Mouse (Mus musculus): ENCODE data around the gene Galnt6. TPM values are rescaled to one million over a fixed set of nuclear protein-coding genes. Genes with fewer than 3 reads are reported as not detected.

Galnt6 gene
- polyA plus RNA-seq, 2 experiments = 0.47 to 0.84 TPM

DNA sequence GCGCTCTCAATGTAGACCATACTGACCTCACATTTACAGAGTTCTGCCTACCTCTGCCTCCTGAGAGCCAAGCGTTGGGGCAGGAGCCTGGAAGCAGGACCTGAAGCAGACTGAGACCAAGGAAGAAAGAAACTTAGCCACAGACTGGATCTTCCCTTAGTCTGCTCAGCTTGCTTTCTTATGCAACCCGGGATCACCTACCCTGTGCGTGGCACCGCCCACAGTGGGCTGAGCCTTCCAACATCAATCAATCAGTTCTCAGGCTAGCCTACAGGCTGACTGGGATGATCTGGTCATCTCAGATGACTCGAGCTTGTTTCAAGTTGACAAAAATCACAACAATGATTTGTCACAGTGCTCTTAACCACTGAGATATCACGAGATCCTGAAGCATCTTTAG, 24.9 kb upstream of the Galnt6 start:
- WGBS (ENCODE audit: insufficient replicate concordance) = 37% methylated on average over 7 of the region's 7 CpGs
- Histone ChIP-seq H3K9me3 (ENCODE audit: control insufficient read depth, low read length) (no peaks in the 10 kb centered on the region), H3K4me1 (replicated peaks; ENCODE audit: control insufficient read depth in 2 of 2, insufficient read depth in 2 of 2, low read length in 1 of 2) (peaks cover 12 to 15% of the 10 kb centered on the region in 2 experiments), H3K9ac (replicated peaks) (no peak overlapping the region), H3K27ac (no peak overlapping the region), H3K27me3 (ENCODE audit: control insufficient read depth, insufficient read depth, low read length) (no peaks in the 10 kb centered on the region; the same call in 1 of the 2 replicates), H3K36me3 (replicated peaks; ENCODE audit: control insufficient read depth, insufficient read depth, low read depth) (no peaks in the 10 kb centered on the region), H3K4me2 (ENCODE audit: low read depth) (no peak overlapping the region), H3K4me3 (ENCODE audit: insufficient read depth in 1 of 2, low read depth in 2 of 2, low read length in 2 of 2) (no peak overlapping the region)
- TF ChIP-seq EP300 (IDR thresholded peaks at IDR 0.05; ENCODE audit: low read depth) (no peak), CTCF (IDR thresholded peaks at IDR 0.05; ENCODE audit: low read depth) (no peak)
- ATAC-seq (ENCODE audit: insufficient read depth) = no peak
- no peak for DNase-seq (ENCODE audit: low read depth in 3 of 3, low spot score in 3 of 3)

DNA sequence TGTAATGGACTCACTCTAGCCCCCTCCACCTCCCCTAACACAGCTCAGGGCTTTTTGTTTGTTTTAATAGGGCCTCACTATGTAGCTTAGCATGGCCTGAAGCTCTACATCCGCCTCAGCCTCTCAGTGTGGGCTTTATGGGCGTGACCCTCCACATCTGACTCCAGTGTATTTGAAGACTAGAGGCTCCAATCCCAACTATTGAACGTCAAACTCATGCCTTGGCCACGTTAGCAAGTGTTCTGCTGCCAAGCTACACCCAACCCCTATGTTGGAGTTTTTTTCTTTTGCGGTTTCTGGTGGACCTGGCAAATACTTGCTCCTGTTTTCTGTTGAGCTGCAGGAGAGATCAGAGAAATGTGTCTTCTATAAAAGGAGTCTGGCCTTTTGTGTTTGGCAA, 23.9 kb upstream of the Galnt6 start:
- Histone ChIP-seq H3K9me3 (ENCODE audit: control insufficient read depth, low read length) (no peaks in the 10 kb centered on the region), H3K9ac (replicated peaks) (no peak overlapping the region), H3K4me1 (replicated peaks; ENCODE audit: control insufficient read depth in 2 of 2, insufficient read depth in 2 of 2, low read length in 1 of 2) (peaks cover 21 to 22% of the 10 kb centered on the region in 2 experiments), H3K4me3 (ENCODE audit: insufficient read depth in 1 of 2, low read depth in 2 of 2, low read length in 2 of 2) (no peak overlapping the region), H3K36me3 (replicated peaks; ENCODE audit: control insufficient read depth, insufficient read depth, low read depth) (no peaks in the 10 kb centered on the region), H3K4me2 (ENCODE audit: low read depth) (no peak overlapping the region), H3K27me3 (ENCODE audit: control insufficient read depth, insufficient read depth, low read length) (no peaks in the 10 kb centered on the region; the same call in 1 of the 2 replicates), H3K27ac (no peak overlapping the region)
- ATAC-seq (ENCODE audit: insufficient read depth) (no peak), DNase-seq (ENCODE audit: low read depth in 3 of 3, low spot score in 3 of 3) (no peak)
- TF ChIP-seq CTCF (IDR thresholded peaks at IDR 0.05; ENCODE audit: low read depth) (no peak), EP300 (IDR thresholded peaks at IDR 0.05; ENCODE audit: low read depth) (no peak)
- 67% methylated on average over 5 of the region's 5 CpGs for WGBS (ENCODE audit: insufficient replicate concordance)

GRCm38 (mm10) chr15:100752439-100752838, 23.3 kb upstream of the Galnt6 start:
- no peaks in the 10 kb centered on the region for H3K36me3 ChIP-seq (replicated peaks; ENCODE audit: control insufficient read depth, insufficient read depth, low read depth)
- no peak overlapping the region for H3K27ac ChIP-seq
- 56% methylated on average over 2 of the region's 2 CpGs for WGBS (ENCODE audit: insufficient replicate concordance)
- no peaks in the 10 kb centered on the region; the same call in 1 of the 2 replicates for H3K27me3 ChIP-seq (ENCODE audit: control insufficient read depth, insufficient read depth, low read length)
- no peaks in the 10 kb centered on the region for H3K9me3 ChIP-seq (ENCODE audit: control insufficient read depth, low read length)
- no peak overlapping the region for H3K4me3 ChIP-seq (ENCODE audit: insufficient read depth in 1 of 2, low read depth in 2 of 2, low read length in 2 of 2)
- no peak overlapping the region for H3K9ac ChIP-seq (replicated peaks)
- H3K4me1 ChIP-seq (replicated peaks; ENCODE audit: control insufficient read depth in 2 of 2, insufficient read depth in 2 of 2, low read length in 1 of 2) = peaks cover 26 to 27% of the 10 kb centered on the region in 2 experiments
- ATAC-seq (ENCODE audit: insufficient read depth) (no peak), DNase-seq (ENCODE audit: low read depth in 3 of 3, low spot score in 3 of 3) (no peak)
- TF ChIP-seq CTCF (IDR thresholded peaks at IDR 0.05; ENCODE audit: low read depth) (no peak), EP300 (IDR thresholded peaks at IDR 0.05; ENCODE audit: low read depth) (no peak)
- no peak overlapping the region for H3K4me2 ChIP-seq (ENCODE audit: low read depth)

DNA sequence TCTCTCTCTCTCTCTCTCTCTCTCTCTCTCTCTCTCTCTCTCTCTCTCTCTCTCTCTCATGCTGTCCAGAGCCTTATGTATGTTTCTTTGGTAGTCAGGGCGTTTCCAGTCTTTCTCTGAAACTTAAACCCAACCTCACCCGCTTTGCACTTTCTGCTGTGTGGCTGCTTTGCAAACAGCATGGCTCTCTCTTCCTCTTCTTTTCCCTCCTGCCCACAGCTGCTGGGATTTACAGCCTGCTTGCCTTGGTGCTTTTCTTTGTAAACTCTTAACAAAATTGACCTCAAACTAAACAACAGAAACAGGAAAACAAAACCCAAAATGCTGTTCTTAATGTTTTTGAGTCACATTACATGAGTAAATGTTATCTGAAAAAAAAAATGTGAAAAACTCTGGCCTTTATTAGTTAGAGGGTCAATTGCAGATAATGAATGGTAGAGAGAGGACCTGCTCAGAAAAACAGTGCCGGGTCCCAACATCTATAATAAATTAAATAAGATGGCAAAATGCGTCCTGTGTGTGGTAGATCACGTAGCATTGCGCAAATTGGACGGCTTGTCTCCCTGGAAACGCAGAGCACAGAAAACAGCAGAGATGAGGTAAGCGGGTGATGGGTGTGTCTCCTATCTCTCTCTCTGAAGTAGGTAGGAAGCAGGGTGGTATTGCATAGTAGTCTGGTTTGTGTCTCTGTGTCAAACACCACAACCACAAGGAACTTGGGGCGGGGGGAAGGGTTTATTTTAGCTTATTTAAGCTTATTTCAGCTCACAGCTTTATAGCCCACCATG, 20.8 kb upstream of the Galnt6 start:
- no peak for ATAC-seq (ENCODE audit: insufficient read depth)

GRCm38 (mm10) chr15:100748584-100748983, 19.4 kb upstream of the Galnt6 start:
- Histone ChIP-seq H3K4me3 (ENCODE audit: insufficient read depth in 1 of 2, low read depth in 2 of 2, low read length in 2 of 2) (no peak overlapping the region), H3K9me3 (ENCODE audit: control insufficient read depth, low read length) (no peaks in the 10 kb centered on the region), H3K36me3 (replicated peaks; ENCODE audit: control insufficient read depth, insufficient read depth, low read depth) (no peaks in the 10 kb centered on the region), H3K27me3 (ENCODE audit: control insufficient read depth, insufficient read depth, low read length) (no peaks in the 10 kb centered on the region), H3K4me2 (ENCODE audit: low read depth) (peak overlapping the region; percentile 97), H3K27ac (peak overlapping the region; percentile 88; the same call in 1 of the 2 replicates), H3K9ac (replicated peaks) (no peak overlapping the region), H3K4me1 (replicated peaks; ENCODE audit: control insufficient read depth in 2 of 2, insufficient read depth in 2 of 2, low read length in 1 of 2) (peaks cover 37 to 38% of the 10 kb centered on the region in 2 experiments)
- 69% methylated on average over 3 of the region's 3 CpGs for WGBS (ENCODE audit: insufficient replicate concordance)
- DNase-seq (ENCODE audit: low read depth in 3 of 3, low spot score in 3 of 3) = no peak
- ATAC-seq (ENCODE audit: insufficient read depth) = no peak
- TF ChIP-seq CTCF (IDR thresholded peaks at IDR 0.05; ENCODE audit: low read depth) = no peak
- TF ChIP-seq EP300 (IDR thresholded peaks at IDR 0.05; ENCODE audit: low read depth) = no peak

More for the DNA sequence above, 20.8 kb upstream of the Galnt6 start:
- no peak for TF ChIP-seq CTCF (IDR thresholded peaks at IDR 0.05; ENCODE audit: low read depth)
- no peak for TF ChIP-seq EP300 (IDR thresholded peaks at IDR 0.05; ENCODE audit: low read depth)
- Histone ChIP-seq H3K4me2 (ENCODE audit: low read depth) (no peak overlapping the region), H3K27me3 (ENCODE audit: control insufficient read depth, insufficient read depth, low read length) (no peaks in the 10 kb centered on the region; the same call in 1 of the 2 replicates), H3K9me3 (ENCODE audit: control insufficient read depth, low read length) (no peaks in the 10 kb centered on the region), H3K4me1 (replicated peaks; ENCODE audit: control insufficient read depth in 2 of 2, insufficient read depth in 2 of 2, low read length in 1 of 2) (peaks cover 38 to 39% of the 10 kb centered on the region in 2 experiments), H3K27ac (no peak overlapping the region), H3K4me3 (ENCODE audit: insufficient read depth in 1 of 2, low read depth in 2 of 2, low read length in 2 of 2) (no peak overlapping the region), H3K9ac (replicated peaks) (0 out of 2 replicates have a peak overlapping the region, but pooled peaks have one; percentile 32), H3K36me3 (replicated peaks; ENCODE audit: control insufficient read depth, insufficient read depth, low read depth) (no peaks in the 10 kb centered on the region)
- DNase-seq (ENCODE audit: low read depth in 3 of 3, low spot score in 3 of 3) = peak in 2 of 3 experiments; percentile 67 to 69
- 32% methylated on average over 10 of the region's 10 CpGs for WGBS (ENCODE audit: insufficient replicate concordance)
